Mouse (Mus musculus) 3T3-L1 (cell line): ENCODE results near the gene Mmp24.

Experiments
- DNase-seq: peaks from one replicate; pipeline ENCODE4 v3.0.0-alpha.2; 2015; ENCODE audit warnings: low read depth, low spot score

Mmp24 gene

GRCm38 (mm10) chr2:155814829-155815228, 39.7 kb downstream of the Mmp24 start:
- DNase-seq = no peak

- no peak for DNase-seq
These were observed 41.0 kb downstream of the Mmp24 start for GRCm38 (mm10) chr2:155816179-155816578.

GRCm38 (mm10) chr2:155817301-155818245, 42.4 kb downstream of the Mmp24 start:
- DNase-seq = peak; percentile 86

- DNase-seq = peak; percentile 97
These were observed 43.7 kb downstream of the Mmp24 start for GRCm38 (mm10) chr2:155818596-155819391.

GRCm38 (mm10) chr2:155819392-155819448, 44.1 kb downstream of the Mmp24 start, which contains the start of gene BC029722:
BC029722 (minus strand) TSS chr2:155819426.
- DNase-seq = no peak

GRCm38 (mm10) chr2:155819449-155820251, 44.5 kb downstream of the Mmp24 start:
- DNase-seq = peak; percentile 87

GRCm38 (mm10) chr2:155820779-155821178, 45.6 kb downstream of the Mmp24 start:
- DNase-seq = peak; percentile 60

GRCm38 (mm10) chr2:155823722-155824121, 48.6 kb downstream of the Mmp24 start:
- no peak for DNase-seq

- DNase-seq = peak; percentile 72
These were observed 50.9 kb downstream of the Mmp24 start for GRCm38 (mm10) chr2:155825904-155826629.

- DNase-seq = peak; percentile 96
These were observed 51.7 kb downstream of the Mmp24 start, which contains the start of gene Eif6 for GRCm38 (mm10) chr2:155826630-155827424. Eif6 (minus strand) TSS chr2:155826925.

GRCm38 (mm10) chr2:155830841-155831240, 55.7 kb downstream of the Mmp24 start:
- DNase-seq = no peak

GRCm38 (mm10) chr2:155831302-155831701, 56.2 kb downstream of the Mmp24 start:
- DNase-seq = peak; percentile 75

- peak; percentile 37 for DNase-seq
These were observed 56.9 kb downstream of the Mmp24 start for GRCm38 (mm10) chr2:155832087-155832486.

GRCm38 (mm10) chr2:155834732-155835131, 59.6 kb downstream of the Mmp24 start, which contains the start of gene Fam83c:
Fam83c (minus strand) TSS chr2:155834854.
- no peak for DNase-seq

- DNase-seq = no peak
These were observed 62.8 kb downstream of the Mmp24 start for GRCm38 (mm10) chr2:155837961-155838360.

GRCm38 (mm10) chr2:155838961-155839360, 63.8 kb downstream of the Mmp24 start:
- DNase-seq = no peak

- DNase-seq = peak; percentile 20
These were observed 71.8 kb downstream of the Mmp24 start for GRCm38 (mm10) chr2:155846930-155847329.

- peak; percentile 90 for DNase-seq
These were observed 73.1 kb downstream of the Mmp24 start for GRCm38 (mm10) chr2:155848291-155848690.

GRCm38 (mm10) chr2:155849464-155849863, 74.3 kb downstream of the Mmp24 start:
- no peak for DNase-seq

- DNase-seq = peak; percentile 80
These were observed 75.0 kb downstream of the Mmp24 start for GRCm38 (mm10) chr2:155850120-155850519.
